Mouse (Mus musculus): ENCODE measurements around the gene Tecpr1. TPM values are rescaled to one million over a fixed set of nuclear protein-coding genes. Genes with fewer than 3 reads are reported as not detected.

Gene Tecpr1
- total and polyA plus RNA-seq, 3 experiments, result 2.8 to 6.2 (median 6.0) TPM

DNA sequence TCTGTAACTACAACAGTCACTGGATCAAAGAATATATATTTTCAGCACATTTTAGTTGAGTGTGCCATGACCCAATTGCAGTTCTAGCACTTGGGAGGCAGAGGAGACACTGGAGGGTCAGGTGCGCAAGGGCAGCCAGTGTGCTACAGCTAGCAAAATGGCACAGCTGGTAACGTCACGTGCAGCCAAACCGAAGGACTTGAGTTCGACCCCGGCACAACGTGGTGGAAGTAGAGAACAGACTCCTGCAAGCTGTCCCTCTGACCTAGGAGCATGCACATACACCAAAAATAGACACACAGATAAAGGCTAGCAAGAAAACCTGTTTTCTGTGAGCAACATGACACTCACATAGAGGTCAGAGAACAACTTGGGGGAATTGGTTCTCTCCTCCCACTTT, 34.1 kb downstream of the Tecpr1 start:
- dilution Hi-C loops (cut with MboI; ENCODE audit: extremely low pct_ligation_motif_present, extremely low pct_unique_long_range_greater_than_20kb, low sequenced_read_pairs), result no loop called here
- Histone ChIP-seq H3K4me1 (ENCODE audit: control insufficient read depth in 1 of 2, insufficient read depth in 2 of 2) (peaks cover 26 to 47% of the 10 kb centered on the region in 2 experiments), H3K27me3 (replicated peaks) (no peaks in the 10 kb centered on the region), H3K79me2 (replicated peaks; ENCODE audit: control insufficient read depth, extremely low read depth, insufficient read depth, poor library complexity, severe bottlenecking) (no peaks in the 10 kb centered on the region), H3K9me3 (replicated peaks; ENCODE audit: low read length) (no peaks in the 10 kb centered on the region), H3K4me3 (replicated peaks in 1 of 3; ENCODE audit: low read depth in 2 of 3, low read length in 2 of 3, poor library complexity in 1 of 3) (no peak overlapping the region), H3K36me3 (replicated peaks in 1 of 2; ENCODE audit: control insufficient read depth in 1 of 2, insufficient read depth in 1 of 2, low read length in 1 of 2) (peaks cover 12 to 53% of the 10 kb centered on the region in 2 experiments), H3K9ac (ENCODE audit: insufficient read depth, low read depth) (no peak overlapping the region), H3K27ac (ENCODE audit: insufficient read depth, low read depth) (no peak overlapping the region), H3K4me2 (ENCODE audit: insufficient read depth, low read depth, poor library complexity, severe bottlenecking) (no peak overlapping the region)
- TF ChIP-seq CTCF (conservative IDR thresholded peaks at IDR 0.05 in 1 of 2, IDR thresholded peaks at IDR 0.05 in 1 of 2; ENCODE audit: low read depth in 2 of 2, low read length in 2 of 2) (no peak), SMC3 (IDR thresholded peaks at IDR 0.05; ENCODE audit: low read depth, low read length) (no peak), MAX (IDR thresholded peaks at IDR 0.05; ENCODE audit: low read length) (no peak), ELF1 (IDR thresholded peaks at IDR 0.05; ENCODE audit: low read depth, low read length) (no peak), EP300 (IDR thresholded peaks at IDR 0.05; ENCODE audit: low read length) (no peak), TCF12 (IDR thresholded peaks at IDR 0.05; ENCODE audit: low read depth, low read length) (no peak), POLR2AphosphoS2 (IDR thresholded peaks at IDR 0.05; ENCODE audit: low read depth, low read length) (no peak), MEF2A (IDR thresholded peaks at IDR 0.05; ENCODE audit: borderline replicate concordance, low read depth, low read length) (0 out of 2 replicates have a peak, but pooled peaks have one; percentile 22), JUND (conservative IDR thresholded peaks at IDR 0.05; ENCODE audit: low read depth, low read length) (no peak), E2F4 (IDR thresholded peaks at IDR 0.05; ENCODE audit: insufficient replicate concordance, low read depth, low read length) (no peak), POLR2A (IDR thresholded peaks at IDR 0.05; ENCODE audit: low read depth, low read length) (no peak), HCFC1 (IDR thresholded peaks at IDR 0.05; ENCODE audit: low read depth, low read length) (no peak), RCOR1 (conservative IDR thresholded peaks at IDR 0.05; ENCODE audit: low read depth, low read length) (no peak), MXI1 (IDR thresholded peaks at IDR 0.05; ENCODE audit: low read depth, low read length) (no peak), KAT2A (IDR thresholded peaks at IDR 0.05; ENCODE audit: insufficient replicate concordance, low read length) (no peak), USF2 (conservative IDR thresholded peaks at IDR 0.05; ENCODE audit: low read depth, low read length) (no peak), ZKSCAN1 (IDR thresholded peaks at IDR 0.05; ENCODE audit: borderline replicate concordance, low read depth, low read length) (no peak), NRF1 (IDR thresholded peaks at IDR 0.05; ENCODE audit: low read depth, low read length) (no peak), BHLHE40 (IDR thresholded peaks at IDR 0.05; ENCODE audit: low read depth, low read length) (peak; percentile 61), MYC (IDR thresholded peaks at IDR 0.05; ENCODE audit: low read depth, low read length) (peak; percentile 58), UBTF (IDR thresholded peaks at IDR 0.05; ENCODE audit: low read depth, low read length) (no peak)
- no peak for DNase-seq (ENCODE audit: extremely low read depth)
- in situ Hi-C loops (cut with MboI; ENCODE audit: low pct_ligation_motif_present, low pct_unique_long_range_greater_than_20kb, low sequenced_read_pairs), result no loop called here

DNA sequence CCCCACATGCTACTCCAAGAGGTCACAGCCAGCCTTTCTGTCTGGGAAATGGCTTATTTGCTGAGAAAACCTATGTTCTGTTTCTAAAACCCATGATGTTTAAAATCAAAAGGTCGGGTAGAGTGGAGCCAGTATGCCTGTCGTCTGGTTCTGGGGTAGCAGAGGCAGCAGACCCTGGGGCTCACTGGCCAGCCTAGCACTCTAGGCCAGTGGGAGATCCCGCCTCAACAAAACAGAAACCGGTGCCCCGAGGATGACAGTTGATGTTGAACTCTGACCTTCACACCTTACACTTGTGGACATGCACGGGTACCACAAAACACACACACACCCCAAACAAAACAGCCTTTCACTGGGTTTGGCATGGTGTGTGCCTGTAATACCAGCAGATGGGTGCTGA, 35.0 kb downstream of the Tecpr1 start:
- Histone ChIP-seq H3K4me2 (ENCODE audit: insufficient read depth, low read depth, poor library complexity, severe bottlenecking) (no peak overlapping the region), H3K4me1 (ENCODE audit: control insufficient read depth in 1 of 2, insufficient read depth in 2 of 2) (peaks cover 31 to 47% of the 10 kb centered on the region in 2 experiments), H3K36me3 (replicated peaks in 1 of 2; ENCODE audit: control insufficient read depth in 1 of 2, insufficient read depth in 1 of 2, low read length in 1 of 2) (peaks cover 12 to 56% of the 10 kb centered on the region in 2 experiments), H3K9me3 (replicated peaks; ENCODE audit: low read length) (no peaks in the 10 kb centered on the region), H3K27me3 (replicated peaks) (no peaks in the 10 kb centered on the region), H3K9ac (ENCODE audit: insufficient read depth, low read depth) (no peak overlapping the region), H3K79me2 (replicated peaks; ENCODE audit: control insufficient read depth, extremely low read depth, insufficient read depth, poor library complexity, severe bottlenecking) (no peaks in the 10 kb centered on the region), H3K4me3 (replicated peaks in 1 of 3; ENCODE audit: low read depth in 2 of 3, low read length in 2 of 3, poor library complexity in 1 of 3) (no peak overlapping the region), H3K27ac (ENCODE audit: insufficient read depth, low read depth) (no peak overlapping the region)
- DNase-seq (ENCODE audit: extremely low read depth), result no peak
- dilution Hi-C loops (cut with MboI; ENCODE audit: extremely low pct_ligation_motif_present, extremely low pct_unique_long_range_greater_than_20kb, low sequenced_read_pairs), result no loop called here
- TF ChIP-seq E2F4 (IDR thresholded peaks at IDR 0.05; ENCODE audit: insufficient replicate concordance, low read depth, low read length), result no peak
- no peak for TF ChIP-seq USF1 (IDR thresholded peaks at IDR 0.05; ENCODE audit: low read depth, low read length)
- no peak for TF ChIP-seq SMC3 (IDR thresholded peaks at IDR 0.05; ENCODE audit: low read depth, low read length)
- no peak for TF ChIP-seq ETS1 (conservative IDR thresholded peaks at IDR 0.05; ENCODE audit: low read depth, low read length)
- TF ChIP-seq POLR2A (IDR thresholded peaks at IDR 0.05; ENCODE audit: low read depth, low read length), result no peak
- TF ChIP-seq TCF12 (IDR thresholded peaks at IDR 0.05; ENCODE audit: low read depth, low read length), result no peak
- TF ChIP-seq CHD1 (IDR thresholded peaks at IDR 0.05; ENCODE audit: low read depth, low read length), result no peak
- TF ChIP-seq ELF1 (IDR thresholded peaks at IDR 0.05; ENCODE audit: low read depth, low read length), result no peak
- no peak for TF ChIP-seq KAT2A (IDR thresholded peaks at IDR 0.05; ENCODE audit: insufficient replicate concordance, low read length)
- TF ChIP-seq MXI1 (IDR thresholded peaks at IDR 0.05; ENCODE audit: low read depth, low read length), result no peak
- no peak for TF ChIP-seq GABPA (IDR thresholded peaks at IDR 0.05; ENCODE audit: insufficient replicate concordance, low read depth, low read length)
- no peak for TF ChIP-seq ZMIZ1 (IDR thresholded peaks at IDR 0.05; ENCODE audit: low read depth, low read length)
- no peak for TF ChIP-seq ZKSCAN1 (IDR thresholded peaks at IDR 0.05; ENCODE audit: borderline replicate concordance, low read depth, low read length)
- TF ChIP-seq BHLHE40 (IDR thresholded peaks at IDR 0.05; ENCODE audit: low read depth, low read length), result no peak
- TF ChIP-seq MAZ (IDR thresholded peaks at IDR 0.05; ENCODE audit: low read depth, low read length), result no peak
- no peak for TF ChIP-seq RAD21 (IDR thresholded peaks at IDR 0.05; ENCODE audit: low read depth, low read length)
- no peak for TF ChIP-seq ZC3H11A (IDR thresholded peaks at IDR 0.05; ENCODE audit: low read depth, low read length)
- in situ Hi-C loops (cut with MboI; ENCODE audit: low pct_ligation_motif_present, low pct_unique_long_range_greater_than_20kb, low sequenced_read_pairs), result no loop called here
